Mouse (Mus musculus): ENCODE results near the gene Chrdl2.

Gene Chrdl2

GRCm38 (mm10) chr7:99988725-99989124, 17.2 kb upstream of the Chrdl2 start:
- peak; percentile 69 for DNase-seq

DNA sequence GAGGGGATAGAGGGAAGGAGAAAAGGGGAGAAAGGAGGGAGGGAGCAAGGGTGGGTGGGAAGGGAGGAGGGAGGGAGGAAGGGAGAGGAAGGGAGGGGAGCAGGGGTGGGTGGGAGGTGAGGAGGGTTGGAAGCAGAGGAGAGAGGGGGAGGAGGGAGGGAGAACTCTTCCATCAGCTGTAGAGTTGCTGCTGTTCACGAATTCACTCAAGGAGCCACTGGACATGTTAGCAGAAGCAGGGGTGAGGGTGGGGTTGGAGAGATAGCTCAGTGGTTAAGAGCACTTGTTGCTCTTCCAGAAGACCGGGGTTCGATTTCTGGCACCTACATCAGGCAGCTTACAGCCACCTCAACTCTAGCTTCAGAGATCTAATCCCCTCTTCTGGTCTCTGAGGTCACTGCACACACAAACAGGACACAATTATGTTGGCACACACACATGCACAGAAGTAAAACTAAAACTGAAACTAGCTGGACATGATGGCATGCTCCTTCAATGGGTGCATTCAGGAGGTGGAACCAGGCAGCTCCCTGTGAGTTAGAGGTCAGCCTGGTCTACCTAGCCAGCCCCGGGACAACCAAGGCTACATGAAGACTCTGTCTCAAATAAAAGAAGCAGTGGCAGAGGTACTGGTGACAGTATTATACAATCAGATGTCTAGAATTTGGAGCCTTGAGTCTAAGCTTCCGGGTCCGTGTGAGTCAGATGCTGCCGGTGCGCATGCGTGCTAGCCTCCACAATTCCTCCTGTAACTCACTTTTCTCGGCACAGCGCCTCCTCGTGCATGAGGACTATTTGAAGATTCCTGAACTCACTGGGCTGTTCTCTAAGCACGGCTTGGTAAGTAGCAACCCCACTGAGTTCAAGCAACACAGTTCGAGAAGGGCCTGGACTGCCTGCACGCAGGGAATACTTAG, 15.9 kb upstream of the Chrdl2 start:
- DNase-seq: peak; percentile 44

DNA sequence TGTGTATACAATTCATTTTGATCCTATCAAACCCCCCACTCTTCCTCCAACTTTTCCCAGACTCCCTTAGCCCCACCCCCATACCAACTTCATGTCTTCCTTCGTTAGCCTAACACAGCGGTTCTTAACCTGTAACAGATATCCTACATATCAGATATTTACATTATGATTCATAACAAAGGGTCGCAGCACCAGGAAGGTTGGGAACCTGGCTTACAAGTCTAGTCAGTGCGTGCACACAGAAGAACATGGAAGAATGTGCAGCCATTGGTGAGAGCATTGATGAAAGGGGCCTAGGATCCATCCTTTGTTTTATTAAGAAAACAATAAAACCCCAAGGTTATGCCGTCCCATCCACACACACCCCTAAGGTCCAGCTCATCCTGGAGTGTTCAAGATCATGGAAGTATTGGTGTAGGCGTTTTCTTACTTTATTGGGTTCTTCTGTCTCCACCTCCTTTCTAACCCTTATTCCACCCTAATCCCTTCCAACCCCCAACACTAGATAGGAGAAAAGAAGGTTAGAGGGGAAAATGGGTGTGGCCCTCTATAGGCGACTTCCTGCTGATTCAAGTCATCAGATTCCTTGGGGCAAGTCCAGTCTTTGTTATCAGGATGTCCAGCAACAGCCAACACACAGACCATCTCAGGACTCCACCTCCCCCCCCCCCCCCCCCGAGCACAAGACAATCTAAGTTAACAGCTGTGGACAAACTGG, 14.8 kb upstream of the Chrdl2 start:
- no peak for DNase-seq

GRCm38 (mm10) chr7:99993159-99993558, 12.8 kb upstream of the Chrdl2 start:
- DNase-seq: no peak

DNA sequence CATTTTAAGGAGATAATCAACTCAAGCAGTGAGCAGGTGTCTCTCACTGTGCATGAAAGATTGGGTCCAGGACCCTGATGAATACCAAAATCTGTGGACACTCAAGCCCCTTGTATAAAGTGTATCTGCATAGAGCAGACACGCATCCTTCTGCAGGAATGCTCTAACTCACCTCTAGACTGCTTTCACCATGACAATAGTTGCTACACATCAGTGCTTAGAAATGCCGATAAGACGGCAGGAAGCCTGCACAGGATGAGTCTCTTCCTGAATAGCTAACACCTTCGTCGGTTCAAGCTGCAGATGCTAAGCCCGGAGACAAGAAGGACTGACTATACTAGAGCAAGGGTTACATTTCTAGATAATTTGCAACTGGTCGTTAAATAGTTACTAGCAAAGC, 10.8 kb upstream of the Chrdl2 start:
- DNase-seq: no peak

DNA sequence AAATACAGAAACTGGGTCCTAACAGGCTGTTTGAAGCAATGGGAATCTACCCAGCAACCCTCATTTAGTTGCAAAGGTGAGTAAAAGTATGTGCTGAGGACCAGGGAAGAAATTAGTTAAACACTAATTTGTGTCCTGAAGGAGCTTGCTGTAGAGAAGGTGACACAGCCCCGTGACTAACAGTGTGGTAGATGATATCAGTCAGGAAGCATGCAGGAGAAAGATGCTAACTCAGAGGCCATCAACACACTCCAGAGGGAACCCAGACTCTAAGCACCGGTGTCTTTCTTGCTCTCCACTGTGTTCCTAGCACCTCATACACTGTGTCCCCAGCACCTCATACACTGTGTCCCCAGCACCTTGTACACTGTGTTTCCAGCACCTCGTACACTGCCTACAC, 7.3 kb upstream of the Chrdl2 start:
- no peak for DNase-seq

DNA sequence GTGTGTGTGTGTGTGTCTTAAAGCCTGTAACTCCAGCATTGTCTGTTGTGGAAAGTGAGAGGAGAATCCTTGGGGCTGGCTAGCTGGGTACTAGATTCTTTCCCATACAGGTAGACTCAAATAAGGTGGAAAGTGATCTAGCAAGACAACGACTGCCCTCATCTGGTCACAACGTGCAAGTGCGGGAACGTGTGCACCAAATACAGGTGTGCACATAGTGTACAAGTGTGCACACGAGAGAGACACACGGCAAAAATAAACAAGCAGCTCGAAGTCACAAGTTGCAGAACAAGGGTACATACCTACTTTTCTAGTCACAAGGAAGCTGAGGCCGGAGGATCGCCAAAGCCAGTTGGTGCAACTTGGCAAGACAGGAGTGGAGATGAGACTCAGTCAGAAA, 2.2 kb upstream of the Chrdl2 start:
- peak; percentile 20 for DNase-seq

DNA sequence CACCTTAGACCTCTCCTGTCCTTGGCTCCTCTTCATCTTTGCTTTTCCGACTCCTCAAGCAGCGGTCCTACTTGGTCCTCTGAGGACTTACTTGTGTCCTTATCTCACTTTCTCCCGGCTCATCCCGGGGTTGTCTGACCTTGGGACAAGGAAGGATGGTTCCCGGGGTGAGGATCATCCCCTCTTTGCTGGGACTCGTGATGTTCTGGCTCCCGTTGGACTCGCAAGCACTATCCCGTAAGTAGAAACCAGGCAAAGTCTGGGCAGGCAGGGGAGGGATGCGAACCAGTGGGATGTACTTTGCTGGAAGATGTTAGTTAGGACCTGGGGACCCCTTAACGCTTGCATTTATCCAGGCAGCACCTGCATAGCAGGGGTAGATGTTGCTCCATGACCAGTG, 439 bp downstream of the Chrdl2 start:
- DNase-seq: no peak

DNA sequence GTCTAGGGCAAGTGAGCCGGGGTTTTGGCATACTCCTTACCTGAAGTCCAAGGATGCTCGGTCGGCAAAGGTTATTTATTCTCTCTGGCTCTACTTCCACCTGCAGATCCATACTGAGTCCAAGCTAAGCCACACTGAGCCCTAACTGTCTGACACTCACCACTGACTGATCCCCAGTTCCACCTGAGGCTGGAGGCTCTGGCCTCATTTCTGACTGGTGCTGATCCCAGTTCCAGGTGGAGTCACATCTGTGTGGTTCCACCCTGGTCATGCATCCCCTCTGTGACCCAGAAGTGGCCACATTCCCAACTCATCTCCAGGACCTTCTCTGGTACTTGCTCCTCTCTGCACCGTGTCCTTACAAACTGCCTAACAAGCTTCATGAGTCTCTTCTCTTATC, 2.8 kb downstream of the Chrdl2 start:
- DNase-seq: no peak

DNA sequence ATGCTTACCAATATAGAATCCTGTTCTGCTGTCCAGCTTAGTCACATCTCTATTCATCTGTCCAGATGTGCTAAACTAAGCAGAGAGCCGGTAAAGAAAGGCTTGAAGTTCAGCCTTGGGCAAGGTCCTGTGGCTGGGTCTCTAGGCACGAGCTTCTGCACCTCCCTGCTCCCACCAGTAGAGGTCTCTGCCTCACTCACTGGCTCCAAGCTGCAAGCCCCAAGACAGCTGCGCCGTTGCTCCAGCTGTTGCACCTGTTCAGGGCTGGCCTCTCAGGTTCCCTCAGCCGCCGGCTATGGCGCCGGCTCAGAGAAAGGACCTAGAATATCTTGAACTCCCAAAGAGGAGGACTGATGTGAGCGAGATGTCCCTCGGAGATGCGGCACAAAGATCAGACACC, 3.7 kb downstream of the Chrdl2 start:
- DNase-seq: peak; percentile 56

DNA sequence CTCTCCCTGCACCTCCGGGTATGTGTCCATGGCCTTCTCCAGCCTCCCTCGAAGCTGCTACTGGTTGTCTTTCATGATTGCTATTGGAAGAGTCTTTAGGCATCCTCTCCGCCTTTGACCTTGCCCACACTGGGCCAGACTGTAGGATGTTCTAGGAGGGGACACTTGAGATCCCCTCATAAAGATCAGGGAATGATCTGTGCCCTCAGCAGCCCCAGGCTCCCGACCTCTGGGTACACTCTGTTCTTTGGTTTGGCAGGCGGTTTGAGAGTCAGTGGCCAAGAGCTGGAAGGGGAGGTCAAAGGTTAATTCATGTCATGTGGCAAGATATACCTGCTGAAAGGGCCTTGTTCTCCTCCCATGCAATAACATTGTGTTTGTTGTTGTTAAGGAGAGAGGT, 4.7 kb downstream of the Chrdl2 start:
- DNase-seq: no peak

GRCm38 (mm10) chr7:100012085-100012484, 6.1 kb downstream of the Chrdl2 start:
- DNase-seq: no peak

GRCm38 (mm10) chr7:100012515-100012914, 6.5 kb downstream of the Chrdl2 start:
- DNase-seq: no peak

- DNase-seq: no peak
Observed at GRCm38 (mm10) chr7:100014123-100014600, 8.2 kb downstream of the Chrdl2 start.

GRCm38 (mm10) chr7:100017056-100017455, 11.1 kb downstream of the Chrdl2 start:
- no peak for DNase-seq

DNA sequence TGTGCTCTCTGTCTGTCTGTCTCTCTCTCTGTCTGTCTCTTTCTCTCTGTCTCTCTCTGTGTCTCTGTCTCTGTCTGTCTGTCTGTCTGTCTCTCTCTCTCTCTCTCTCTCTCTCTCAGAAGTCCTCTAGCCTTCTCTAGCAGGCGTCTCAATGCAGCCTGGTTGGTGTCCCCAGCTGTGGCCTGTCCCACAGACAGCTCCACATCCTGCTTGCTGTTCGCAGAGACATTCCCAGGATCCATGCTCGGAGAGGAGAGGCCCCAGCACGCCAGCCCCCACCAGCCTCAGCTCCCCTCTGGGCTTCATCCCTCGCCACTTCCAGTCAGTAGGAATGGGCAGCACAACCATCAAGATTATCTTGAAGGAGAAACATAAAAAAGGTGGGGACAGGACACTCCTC, 21.4 kb downstream of the Chrdl2 start:
- DNase-seq: no peak

GRCm38 (mm10) chr7:100029307-100029706, 23.3 kb downstream of the Chrdl2 start:
- no peak for DNase-seq

GRCm38 (mm10) chr7:100030996-100031749, 25.2 kb downstream of the Chrdl2 start:
- DNase-seq: no peak

- no peak for DNase-seq
Observed at GRCm38 (mm10) chr7:100033672-100034071, 27.7 kb downstream of the Chrdl2 start.

GRCm38 (mm10) chr7:100034815-100035463, 29.0 kb downstream of the Chrdl2 start:
- DNase-seq: no peak

- no peak for DNase-seq
Observed at GRCm38 (mm10) chr7:100036050-100036449, 30.1 kb downstream of the Chrdl2 start.

DNA sequence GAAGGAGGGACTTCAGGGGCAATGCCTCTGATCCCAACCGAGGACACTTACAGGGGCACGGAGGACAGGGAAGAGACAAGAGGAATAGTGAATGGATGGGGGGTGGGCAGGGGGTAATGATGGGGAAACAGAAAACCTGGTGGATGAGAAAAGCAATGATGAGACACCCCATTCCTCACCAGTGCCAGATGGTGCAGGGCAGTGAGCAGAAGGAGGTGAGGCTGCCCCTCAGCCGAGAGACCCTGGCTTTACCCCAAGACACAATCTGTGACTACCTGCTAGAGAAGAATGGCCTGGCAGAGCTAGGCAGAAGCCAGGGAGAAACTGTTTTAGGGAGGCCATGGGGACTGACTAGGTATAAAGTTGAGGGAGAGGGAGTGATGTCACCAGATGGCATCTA, 30.5 kb downstream of the Chrdl2 start:
- DNase-seq: no peak

DNA sequence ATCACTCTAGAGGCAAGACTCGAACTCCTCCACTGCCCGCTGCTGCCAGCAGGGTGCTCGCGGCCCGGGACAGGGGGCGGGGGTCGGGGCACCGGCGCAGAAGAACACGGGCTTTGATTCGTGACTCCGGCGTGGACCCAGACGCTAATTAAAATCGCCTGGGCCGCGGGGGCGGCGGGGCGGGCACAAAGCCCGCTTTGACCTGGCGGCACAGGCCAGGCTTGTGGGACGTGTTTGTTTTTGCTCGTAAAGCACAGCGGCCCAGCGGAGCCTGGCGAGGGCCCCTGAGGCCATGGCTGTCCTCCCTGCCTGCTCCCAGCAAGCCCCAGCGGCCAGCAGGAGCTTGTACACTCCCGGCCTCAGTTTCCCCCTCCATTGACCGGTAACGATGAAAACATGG, 36.1 kb downstream of the Chrdl2 start:
- no peak for DNase-seq

Measured in right cerebral cortex, postnatal 14 days (tissue).